Mouse (Mus musculus): ENCODE data around the gene Os9.

The Os9 gene

DNA sequence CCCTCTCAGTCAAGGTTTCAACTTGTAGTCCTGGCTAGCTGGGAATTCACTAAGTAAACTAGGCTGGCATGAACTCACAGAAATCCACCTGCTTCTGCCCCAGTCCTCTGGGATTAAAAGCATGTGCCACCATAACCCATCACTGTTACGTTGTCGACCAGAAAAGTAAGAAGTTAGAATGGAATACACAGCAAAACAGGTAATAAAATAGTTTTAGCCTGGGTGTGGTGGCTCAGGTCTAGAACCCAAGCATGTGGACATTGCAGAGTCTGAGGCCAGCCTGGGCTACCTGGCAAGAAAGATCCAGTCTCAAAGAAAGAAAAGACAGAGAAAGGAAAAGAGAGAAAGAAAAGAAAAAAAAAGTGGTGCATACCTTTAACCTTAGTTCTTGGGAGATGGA, 59.4 kb downstream of the Os9 start:
- no peak for DNase-seq

DNA sequence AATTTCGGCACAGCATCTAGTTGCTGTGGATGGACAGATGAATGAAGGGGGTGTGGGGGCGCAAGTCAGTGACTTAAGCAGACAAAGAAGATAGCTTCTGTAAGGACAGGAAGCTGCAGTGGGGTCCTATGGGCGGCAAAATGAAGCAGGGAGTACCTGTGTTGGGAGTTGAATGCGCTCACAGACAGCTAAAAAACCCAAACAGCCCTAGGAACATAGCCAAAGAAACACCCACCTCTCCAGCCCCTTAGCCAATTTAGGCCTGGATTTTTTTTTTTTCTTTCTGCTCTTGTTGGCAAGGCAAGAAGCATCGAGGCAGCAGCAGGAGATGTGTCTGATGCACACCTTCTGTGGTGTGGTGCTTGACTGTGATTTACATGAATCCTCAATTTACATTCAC, 59.8 kb downstream of the Os9 start:
- no peak for DNase-seq

DNA sequence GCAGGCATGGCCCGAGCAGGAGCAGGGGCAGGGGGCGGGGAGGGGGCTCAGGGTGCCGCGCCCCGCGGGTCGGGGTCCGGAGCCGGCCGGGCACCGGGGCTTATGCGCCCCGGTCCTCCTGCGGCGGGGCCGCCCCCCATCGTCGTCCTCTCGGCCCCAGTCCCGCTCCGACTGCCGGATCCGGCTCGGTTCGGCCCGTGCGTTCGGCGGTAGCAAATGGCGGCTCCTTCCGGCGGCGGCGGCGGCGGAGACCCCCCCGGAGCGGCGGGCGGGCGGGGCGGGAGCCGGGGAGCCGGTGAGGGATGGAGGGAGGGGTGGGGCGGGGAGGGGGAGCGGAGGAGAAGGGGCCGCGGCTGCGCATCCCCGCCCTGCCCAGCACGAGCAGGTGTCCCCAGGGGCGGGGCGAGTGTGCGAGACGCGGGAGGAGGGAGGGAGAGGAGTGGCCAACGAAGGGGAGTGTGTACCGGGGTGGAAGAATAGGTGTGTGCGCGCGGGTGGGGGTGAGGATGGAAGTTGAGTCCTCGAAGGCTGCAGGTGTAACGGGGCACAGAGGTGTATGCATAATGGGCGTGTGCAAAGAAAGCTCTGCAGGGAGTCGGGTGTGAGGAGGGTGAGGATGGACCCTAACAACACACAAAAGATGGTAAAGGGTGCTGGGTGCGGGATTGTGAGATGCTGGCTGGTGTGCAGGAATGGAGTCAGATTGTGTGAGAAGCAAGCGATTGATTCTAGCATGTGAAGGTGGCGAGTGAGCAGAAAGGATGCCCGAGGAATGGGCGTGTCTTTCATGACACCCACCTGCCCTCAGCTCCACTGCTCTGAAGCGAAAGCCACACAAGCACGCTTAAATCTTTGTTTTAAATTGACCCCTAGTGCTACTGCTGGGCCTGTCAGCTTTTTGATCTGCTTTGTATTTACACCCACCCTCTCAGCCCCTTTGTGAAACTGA, 60.7 kb downstream of the Os9 start, which contains the start of gene March9:
March9 (minus strand) TSS at position 217 of the 949 bp plus-strand sequence.
- DNase-seq = peak; percentile 77

DNA sequence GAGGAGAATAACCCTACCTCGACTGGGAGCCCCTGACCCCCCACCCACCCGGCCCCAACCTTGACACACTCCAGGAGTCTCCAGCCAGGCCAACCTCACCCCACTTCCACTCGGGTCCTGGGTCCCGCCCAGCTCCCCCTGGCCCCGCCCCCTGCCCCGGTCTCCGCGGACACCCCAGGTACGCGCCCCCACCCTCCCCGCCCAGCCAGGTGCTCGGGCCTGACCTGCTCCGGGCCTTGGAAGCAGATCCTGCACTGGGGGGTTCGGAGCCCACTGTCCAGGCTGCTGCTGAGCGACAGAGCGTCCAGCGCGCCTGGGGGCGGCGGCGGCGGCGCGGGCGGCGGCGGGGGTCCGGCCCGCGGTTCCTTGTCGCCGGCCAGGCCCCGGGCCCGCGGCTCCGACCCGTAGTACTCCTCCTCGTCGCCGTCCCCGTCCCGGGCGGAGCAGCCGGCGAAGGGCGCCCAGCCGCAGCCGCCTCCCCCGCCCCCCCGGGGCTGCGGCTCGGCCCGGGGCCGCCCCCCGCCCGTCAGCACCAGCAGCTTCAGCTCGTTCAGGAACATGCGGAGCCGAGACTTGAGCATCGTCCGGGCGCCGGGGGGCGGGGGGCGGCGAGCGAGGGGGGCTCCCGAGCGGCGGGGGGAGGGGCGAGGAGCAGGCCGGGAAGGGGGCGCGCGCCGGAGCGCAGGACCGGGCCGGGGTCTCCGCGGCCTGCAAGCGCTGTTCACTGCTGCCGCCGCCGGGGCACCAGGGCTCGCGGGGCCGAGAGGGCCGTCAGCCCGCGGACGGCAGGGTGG, 61.6 kb downstream of the Os9 start:
- DNase-seq = no peak

DNA sequence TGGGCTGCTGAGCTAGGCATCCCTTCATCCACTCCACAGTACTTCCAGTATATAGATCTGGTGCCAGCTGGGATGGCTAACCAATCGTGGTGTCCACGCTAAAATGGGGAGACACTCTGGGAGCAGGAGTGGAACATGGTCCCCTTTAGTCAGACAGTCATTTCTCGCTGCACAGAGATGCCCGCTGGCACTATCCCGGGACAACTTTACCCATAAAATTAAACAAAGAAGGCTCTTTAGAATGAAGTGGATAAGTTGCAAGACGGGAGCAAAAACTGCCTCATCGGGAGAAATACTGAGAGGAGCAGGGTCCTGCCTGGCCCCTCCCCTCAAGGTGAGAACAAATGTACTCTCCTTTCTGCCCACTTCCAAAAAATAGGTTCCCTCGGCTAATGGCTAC, 62.2 kb downstream of the Os9 start:
- no peak for DNase-seq

DNA sequence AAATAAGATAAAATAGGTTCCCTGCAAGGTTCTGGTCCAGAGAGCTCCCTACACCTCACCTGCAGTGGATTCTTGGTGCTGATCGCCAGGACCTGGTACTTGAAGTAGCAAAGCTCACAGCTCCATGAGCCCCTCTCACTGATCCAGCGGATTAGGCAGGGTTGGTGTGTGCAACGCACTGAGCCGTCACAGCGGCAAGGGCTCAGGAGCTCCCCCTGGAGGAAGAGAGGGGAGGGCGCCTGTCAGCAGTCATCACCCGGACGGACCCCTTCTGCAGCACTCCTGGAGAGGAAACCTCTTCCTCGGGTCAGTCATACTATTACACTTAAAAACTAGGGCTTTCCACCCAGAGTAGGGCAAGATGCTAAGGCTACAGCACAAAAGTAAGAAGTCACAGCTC, 62.8 kb downstream of the Os9 start:
- peak; percentile 72 for DNase-seq

DNA sequence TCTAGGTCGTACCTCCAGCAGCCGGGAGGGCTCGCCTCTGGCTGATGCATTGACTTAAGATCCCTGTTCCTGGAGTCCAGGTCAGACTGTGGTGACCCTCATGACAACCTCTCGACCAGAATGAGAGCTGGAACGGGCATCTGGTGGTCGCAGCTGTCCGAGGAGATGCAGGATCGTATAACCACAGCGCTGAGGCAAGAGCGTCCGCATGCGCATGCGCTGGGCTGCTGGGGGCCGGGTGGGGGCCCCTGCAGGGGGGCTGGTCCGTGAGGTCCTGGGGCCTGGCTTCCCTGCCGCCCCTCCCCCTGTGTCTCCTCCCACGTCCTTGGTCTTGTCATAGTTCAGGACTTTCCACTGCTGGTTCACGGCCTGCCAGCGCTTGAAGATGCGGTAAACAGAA, 64.4 kb downstream of the Os9 start:
- DNase-seq = no peak

DNA sequence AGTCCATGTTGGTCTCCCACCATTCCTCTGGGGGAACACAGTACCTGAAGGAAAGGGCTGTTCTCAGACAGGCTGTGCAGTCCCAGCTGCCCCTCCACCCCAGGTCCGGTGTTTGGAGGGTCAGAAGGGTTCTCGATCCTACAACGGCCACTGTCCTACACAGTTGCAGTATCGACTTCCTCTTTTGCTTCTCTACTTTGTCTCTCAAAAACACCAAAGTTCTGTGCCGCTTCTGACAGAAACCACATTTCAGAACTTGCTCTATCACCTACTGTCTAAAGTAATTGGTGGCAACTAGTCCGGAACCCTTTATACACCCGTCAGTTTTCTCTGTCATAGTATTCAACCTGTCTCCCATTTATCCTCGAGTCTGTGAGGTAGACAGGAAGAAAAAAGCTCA, 65.5 kb downstream of the Os9 start:
- no peak for DNase-seq

DNA sequence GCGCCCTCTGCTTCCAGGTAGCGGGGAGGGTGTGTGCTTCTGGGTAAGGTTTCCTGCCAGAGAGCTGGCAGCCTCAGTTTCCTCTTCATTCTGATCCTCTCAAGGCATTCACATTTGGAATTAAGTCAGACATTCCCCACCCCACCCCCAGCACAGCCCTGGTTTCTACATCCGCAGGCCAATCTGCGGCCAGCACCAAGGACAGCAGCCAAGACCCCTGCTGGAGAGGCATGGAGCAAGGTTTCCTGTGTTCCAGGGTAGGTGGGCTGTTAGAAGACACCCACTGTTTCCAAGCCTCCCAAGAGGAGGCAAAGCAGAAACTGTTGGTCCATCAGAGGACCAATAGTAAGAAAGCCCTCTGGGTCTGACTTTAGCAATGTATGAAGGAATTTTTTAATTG, 66.3 kb downstream of the Os9 start:
- DNase-seq = no peak

DNA sequence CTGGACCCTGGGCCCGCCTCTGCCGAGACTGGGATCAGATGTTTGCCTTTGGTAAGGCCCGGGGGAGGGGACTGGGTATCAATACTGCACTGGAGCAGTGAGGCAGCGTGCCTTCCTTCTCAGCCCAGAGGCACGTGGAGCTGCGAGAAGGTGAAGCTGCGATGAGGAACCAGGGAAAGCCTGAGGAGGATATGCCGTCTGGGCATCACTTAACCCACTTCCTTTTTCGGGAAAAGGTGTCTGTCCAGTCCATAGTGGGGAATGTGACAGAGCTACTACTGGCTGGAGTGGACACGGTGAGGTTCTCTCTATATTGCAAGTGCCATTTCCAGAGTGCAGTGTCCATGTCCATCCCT, 70.8 kb downstream of the Os9 start:
- DNase-seq = no peak

DNA sequence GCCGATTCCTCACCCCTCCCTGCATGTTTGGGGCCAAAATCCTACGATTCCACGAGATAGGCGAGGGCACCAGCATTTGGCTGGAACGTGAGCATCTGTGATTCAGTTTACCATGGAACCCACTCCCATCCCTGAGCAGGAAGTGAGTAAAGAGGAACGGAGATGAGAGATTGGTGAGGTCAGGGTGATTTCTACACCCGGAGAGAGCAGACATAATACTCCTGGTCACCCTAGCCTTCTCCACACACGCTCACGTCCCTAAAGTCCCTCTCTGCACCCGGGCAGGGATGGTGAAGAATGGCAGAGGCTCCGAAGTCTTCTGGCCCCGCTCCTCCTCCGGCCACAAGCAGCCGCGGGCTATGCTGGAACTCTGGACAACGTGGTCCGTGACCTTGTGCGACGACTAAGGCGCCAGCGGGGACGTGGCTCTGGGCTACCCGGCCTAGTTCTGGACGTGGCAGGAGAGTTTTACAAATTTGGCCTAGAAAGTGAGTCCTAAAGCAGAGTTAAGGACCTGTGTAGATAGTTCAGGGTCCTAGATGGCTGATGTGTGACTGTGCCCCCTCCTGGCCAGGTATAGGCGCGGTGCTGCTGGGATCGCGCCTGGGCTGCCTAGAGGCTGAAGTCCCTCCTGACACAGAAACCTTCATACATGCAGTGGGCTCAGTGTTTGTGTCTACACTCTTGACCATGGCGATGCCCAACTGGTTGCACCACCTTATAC, 71.4 kb downstream of the Os9 start:
- DNase-seq = no peak

DNA sequence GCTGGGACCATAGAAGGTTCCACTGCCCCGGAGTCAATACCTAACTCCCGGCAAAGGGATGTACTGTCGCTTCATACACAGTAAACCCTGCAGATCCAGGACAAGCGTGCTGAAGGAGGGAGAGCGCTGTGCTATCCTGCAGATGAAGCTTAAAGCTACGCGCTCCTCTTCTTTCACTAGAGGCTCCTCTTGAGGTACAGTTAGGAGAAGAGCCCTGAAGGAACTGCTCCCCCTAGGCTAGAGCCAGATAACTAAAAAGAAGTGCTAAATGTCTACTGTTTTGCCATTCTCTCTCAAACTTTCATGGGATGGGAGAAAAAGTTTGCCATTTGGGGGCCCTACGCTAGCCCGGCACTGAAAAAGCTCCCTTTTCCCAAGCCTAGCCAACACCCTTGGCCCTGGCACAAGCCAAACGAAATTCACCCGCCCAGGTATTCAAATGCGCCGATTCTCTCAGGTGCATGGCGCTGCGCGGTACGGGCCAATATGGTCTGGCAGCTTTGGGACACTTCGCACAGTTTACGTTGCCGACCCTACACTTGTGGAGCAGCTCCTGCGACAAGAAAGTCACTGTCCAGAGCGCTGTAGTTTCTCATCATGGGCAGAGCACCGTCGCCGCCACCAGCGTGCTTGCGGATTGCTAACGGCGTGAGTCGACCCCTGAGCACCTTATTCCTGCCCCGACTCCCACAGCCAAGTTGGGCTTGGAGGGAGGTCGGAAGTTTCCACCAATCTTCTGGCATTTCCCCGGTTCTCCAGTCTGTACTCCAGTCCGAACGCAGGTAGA, 72.1 kb downstream of the Os9 start:
- no peak for DNase-seq

DNA sequence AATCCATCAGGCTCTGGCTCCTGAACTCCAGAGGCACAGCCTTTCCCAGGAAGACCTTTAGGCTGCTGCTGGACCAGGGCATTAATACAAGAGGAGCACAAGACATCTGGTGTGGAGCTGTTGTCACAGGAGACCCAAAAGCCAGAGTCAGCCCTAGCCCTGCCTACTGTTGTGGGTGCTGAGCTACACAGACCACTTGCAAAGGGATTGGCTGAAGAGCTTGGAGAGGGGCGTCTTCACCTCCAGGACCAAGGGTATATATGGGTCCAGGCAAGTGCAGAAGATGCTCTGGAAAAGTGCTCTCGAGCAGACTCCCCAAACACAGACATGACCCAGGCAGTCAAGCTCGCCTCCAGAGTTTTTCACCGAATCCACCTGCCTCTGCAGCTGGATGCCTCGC, 73.0 kb downstream of the Os9 start, which contains the start of gene Cyp27b1:
Cyp27b1 (plus strand) TSS at position 297 of the 400 bp plus-strand sequence.
- no peak for DNase-seq
